Comparison of ENCODE assay signal across 9 mouse cellular contexts in the genomic region with DNA sequence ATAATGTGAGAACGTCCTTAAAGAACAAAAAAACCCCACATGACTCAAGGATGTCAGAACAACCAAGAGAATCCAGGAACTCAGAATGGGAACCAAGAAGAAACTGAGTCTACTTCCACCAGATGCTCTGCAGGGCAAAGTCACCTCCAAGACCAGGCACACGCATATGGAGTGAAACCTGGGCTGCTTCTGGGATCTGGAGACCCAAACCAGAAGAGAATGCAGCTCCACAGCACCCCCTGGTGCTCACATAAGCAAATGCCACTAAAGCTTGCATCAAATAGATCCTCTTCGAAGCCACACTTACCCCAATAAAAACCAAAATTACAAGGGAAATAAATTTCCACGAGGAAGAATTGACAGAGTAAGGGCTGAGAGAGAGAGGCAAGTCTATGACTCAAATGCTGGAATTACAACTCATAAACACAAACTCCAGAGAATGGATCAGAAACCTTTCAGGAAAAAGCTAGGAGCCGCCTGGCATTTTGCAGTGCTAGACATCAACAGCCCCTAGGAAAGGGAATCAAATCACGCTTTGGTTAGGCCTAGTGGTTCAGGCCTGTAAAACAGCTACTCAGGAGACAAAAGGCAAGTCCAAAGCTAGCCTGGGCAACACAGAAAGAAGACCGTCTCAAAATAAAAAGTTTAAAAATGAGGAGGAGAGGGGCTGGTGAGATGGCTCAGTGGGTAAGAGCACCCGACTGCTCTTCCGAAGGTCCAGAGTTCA. TPM values are rescaled to one million over a fixed set of nuclear protein-coding genes. Genes with fewer than 3 reads are reported as not detected.
DNase-seq lines count a peak whose midpoint lies in the region; ATAC-seq and TF ChIP-seq lines count a peak whose summit lies in the region.
"Had no signal": no experiment of that assay in that cellular context is flagged by ENCODE, and none has a peak within 500 bp of the region (broad histone marks: within the 10 kb centered on the region; RNA-seq: fewer than 3 reads in every experiment).

No protein-coding gene starts in this region.

- H3K9ac ChIP-seq in heart, embryonic 16.5 days (ENCODE audit: low read length), result no peak overlapping the region; the same call in 1 of the 2 replicates
- H3K9ac ChIP-seq: lung, embryonic 15.5 days had no signal

- no peaks in the 10 kb centered on the region for H3K9me3 ChIP-seq in heart, embryonic 16.5 days (replicated peaks; ENCODE audit: control insufficient read depth, low read length)
- H3K9me3 ChIP-seq: lung, embryonic 15.5 days had no signal

- H3K36me3 ChIP-seq in heart, embryonic 16.5 days (ENCODE audit: control insufficient read depth, insufficient read depth), result peaks cover 52% of the 10 kb centered on the region
- peaks cover 69% of the 10 kb centered on the region for H3K36me3 ChIP-seq in small intestine, adult 2 months (ENCODE audit: control insufficient read depth, insufficient read depth, low read length)

- WGBS in heart, embryonic 16.5 days, result 68% methylated on average over 9 of the region's 9 CpGs
- 55% methylated on average over 9 of the region's 9 CpGs for WGBS in large intestine, adult 2 months
- 62% methylated on average over 9 of the region's 9 CpGs for WGBS in small intestine, adult 2 months

- no peaks in the 10 kb centered on the region for H3K4me1 ChIP-seq in cortical plate, adult 2 months (ENCODE audit: control insufficient read depth, insufficient read depth, low read length)
- peaks cover 6% of the 10 kb centered on the region for H3K4me1 ChIP-seq in heart, embryonic 16.5 days (ENCODE audit: control insufficient read depth, insufficient read depth, low read length)
- no peaks in the 10 kb centered on the region for H3K4me1 ChIP-seq in small intestine, adult 2 months (ENCODE audit: control insufficient read depth, insufficient read depth, insufficient read length, low read length)
- H3K4me1 ChIP-seq: lung, embryonic 15.5 days had no signal

- ATAC-seq in CD4-positive, CD25-positive, alpha-beta regulatory T cell, adult 4 months, result no peak
- 0 out of 2 replicates have a peak, but pooled peaks have one; percentile 32 for ATAC-seq in heart, embryonic 16.5 days (replicated peaks; ENCODE audit: extremely low read depth, insufficient read depth, low FRiP score)

- no peak overlapping the region for H3K4me3 ChIP-seq in cortical plate, adult 2 months (ENCODE audit: insufficient read depth, low read length)
- H3K4me3 ChIP-seq in heart, embryonic 16.5 days (ENCODE audit: low read length), result no peak overlapping the region
- H3K4me3 ChIP-seq in small intestine, adult 2 months (ENCODE audit: low read depth, low read length), result no peak overlapping the region
- H3K4me3 ChIP-seq: lung, embryonic 15.5 days had no signal

- peak; percentile 66 for TF ChIP-seq CTCF in cortical plate, adult 2 months (IDR thresholded peaks at IDR 0.05; ENCODE audit: extremely low read depth, insufficient read depth, low read length)
- peak; percentile 74; the same call in 1 of the 2 replicates for TF ChIP-seq CTCF in small intestine, adult 2 months (IDR thresholded peaks at IDR 0.05; ENCODE audit: extremely low read depth, insufficient read length, insufficient replicate concordance, low read depth, low read length)

- TF ChIP-seq POLR2A in cortical plate, adult 2 months (IDR thresholded peaks at IDR 0.05; ENCODE audit: extremely low read depth, insufficient read depth, low read length), result no peak
- TF ChIP-seq POLR2A in small intestine, adult 2 months (IDR thresholded peaks at IDR 0.05; ENCODE audit: low read depth, low read length), result no peak

- H3K4me2 ChIP-seq in heart, embryonic 16.5 days (ENCODE audit: low read depth, low read length), result no peak overlapping the region
- H3K4me2 ChIP-seq: lung, embryonic 15.5 days had no signal

- no peak overlapping the region for H3K27ac ChIP-seq in cortical plate, adult 2 months (ENCODE audit: insufficient read depth, low read length)
- H3K27ac ChIP-seq in heart, embryonic 16.5 days (ENCODE audit: low read length), result peak overlapping the region; percentile 67
- H3K27ac ChIP-seq in small intestine, adult 2 months (ENCODE audit: insufficient read depth, low read depth, low read length), result no peak overlapping the region
- H3K27ac ChIP-seq: lung, embryonic 15.5 days had no signal

- peak; percentile 79 for DNase-seq in CD4-positive, CD25-positive, alpha-beta regulatory T cell, adult 2 months (ENCODE audit: low read depth, low spot score)
- peak; percentile 91 for DNase-seq in ZHBTc4 (ENCODE audit: low read depth, low spot score)
- DNase-seq in large intestine, adult 2 months (ENCODE audit: low read depth, low spot score), result peak; percentile 35
- DNase-seq in lung, postnatal 10 days, result peak; percentile 64

- no peaks in the 10 kb centered on the region for H3K27me3 ChIP-seq in heart, embryonic 16.5 days (ENCODE audit: control insufficient read depth, insufficient read depth, low read length)
- H3K27me3 ChIP-seq in small intestine, adult 2 months (ENCODE audit: control insufficient read depth, insufficient read depth, low read length), result no peaks in the 10 kb centered on the region
- H3K27me3 ChIP-seq: lung, embryonic 15.5 days had no signal

RNA-seq across cellular contexts. Expression of gene Nploc4, which starts 13.8 kb away (rescaled TPM):
- 10 to 100 TPM in 1 of 2 experiments, 1 to 10 TPM in 1; 9.5 to 11.0 TPM for polyA plus RNA-seq in CD4-positive, CD25-positive, alpha-beta regulatory T cell, adult 4 months (2017; shearing (Covaris generic))
- polyA plus RNA-seq in cortical plate, adult 2 months (2012; rRNA removed), result 62.0 and 62.7 TPM in 2 replicates
- 26.7 and 27.7 TPM in 2 replicates for polyA plus RNA-seq in heart, embryonic 16.5 days (2015; fragmentation: Nextera tagmentation; extraction: Ambion mirVana)
- polyA plus RNA-seq in large intestine, adult 2 months (2012; rRNA removed), result 42.4 and 50.9 TPM in 2 replicates
- polyA plus RNA-seq in small intestine, adult 2 months (2012; rRNA removed), result 29.0 and 54.8 TPM in 2 replicates

RNA-seq across cellular contexts. Expression of gene Tspan10, which starts 18.7 kb away (rescaled TPM):
- not detected for polyA plus RNA-seq in CD4-positive, CD25-positive, alpha-beta regulatory T cell, adult 4 months (2017; shearing (Covaris generic))
- 0.15 TPM in 1 of 2 replicates, not detected in the other for polyA plus RNA-seq in cortical plate, adult 2 months (2012; rRNA removed)
- 0.09 TPM in 1 of 2 replicates, not detected in the other for polyA plus RNA-seq in heart, embryonic 16.5 days (2015; fragmentation: Nextera tagmentation; extraction: Ambion mirVana)
- 0.85 and 1.1 TPM in 2 replicates for polyA plus RNA-seq in large intestine, adult 2 months (2012; rRNA removed)
- 0.15 and 0.60 TPM in 2 replicates for polyA plus RNA-seq in small intestine, adult 2 months (2012; rRNA removed)
- polyA plus RNA-seq: lung, embryonic 15.5 days had no signal

RNA-seq across cellular contexts. Expression of gene Pde6g, which starts 29.6 kb away (rescaled TPM):
- polyA plus RNA-seq in CD4-positive, CD25-positive, alpha-beta regulatory T cell, adult 4 months (2017; shearing (Covaris generic)), result under 1 TPM in 1 of 2 experiments, not detected in 1; 0.83 TPM
- polyA plus RNA-seq in cortical plate, adult 2 months (2012; rRNA removed), result 0.59 and 0.81 TPM in 2 replicates
- polyA plus RNA-seq in heart, embryonic 16.5 days (2015; fragmentation: Nextera tagmentation; extraction: Ambion mirVana), result 0.28 and 0.29 TPM in 2 replicates
- 0.30 and 0.89 TPM in 2 replicates for polyA plus RNA-seq in large intestine, adult 2 months (2012; rRNA removed)
- polyA plus RNA-seq in small intestine, adult 2 months (2012; rRNA removed), result 0.43 TPM in 2 replicates

RNA-seq across cellular contexts. Expression of gene Oxld1, which starts 34.1 kb away (rescaled TPM):
- polyA plus RNA-seq in CD4-positive, CD25-positive, alpha-beta regulatory T cell, adult 4 months (2017; shearing (Covaris generic)), result 1 to 10 TPM; 3.5 to 4.6 TPM
- polyA plus RNA-seq in cortical plate, adult 2 months (2012; rRNA removed), result 15.0 and 17.4 TPM in 2 replicates
- polyA plus RNA-seq in heart, embryonic 16.5 days (2015; fragmentation: Nextera tagmentation; extraction: Ambion mirVana), result 23.2 and 23.5 TPM in 2 replicates
- polyA plus RNA-seq in large intestine, adult 2 months (2012; rRNA removed), result 18.2 and 19.6 TPM in 2 replicates
- polyA plus RNA-seq in small intestine, adult 2 months (2012; rRNA removed), result 16.6 and 23.6 TPM in 2 replicates

RNA-seq across cellular contexts. Expression of gene Ccdc137, which starts 34.2 kb away (rescaled TPM):
- 10 to 100 TPM; 19.8 to 27.7 TPM for polyA plus RNA-seq in CD4-positive, CD25-positive, alpha-beta regulatory T cell, adult 4 months (2017; shearing (Covaris generic))
- polyA plus RNA-seq in cortical plate, adult 2 months (2012; rRNA removed), result 27.6 and 28.5 TPM in 2 replicates
- 25.4 and 27.4 TPM in 2 replicates for polyA plus RNA-seq in heart, embryonic 16.5 days (2015; fragmentation: Nextera tagmentation; extraction: Ambion mirVana)
- polyA plus RNA-seq in large intestine, adult 2 months (2012; rRNA removed), result 12.3 and 15.1 TPM in 2 replicates
- 3.6 and 4.4 TPM in 2 replicates for polyA plus RNA-seq in small intestine, adult 2 months (2012; rRNA removed)

Comparison
In these comparisons a context has a peak if more than half of its experiments do, and no peak if none do; other contexts are left out.
1. DNase-seq: peak in every context shown above with its lines; median percentile 91 in ZHBTc4; 79 in CD4-positive, CD25-positive, alpha-beta regulatory T cell, adult 2 months; 64 in lung, postnatal 10 days; 35 in large intestine, adult 2 months.